Mouse (Mus musculus): ENCODE measurements around the gene Rnasek.
A peak's percentile ranks its signal among the peaks of the same experiment; 100 is the strongest.

The Rnasek gene

GRCm38 (mm10) chr11:70236717-70237116 is 2.9 kb downstream of the Rnasek start:
- peak in 1 of 2 experiments; percentile 48 for DNase-seq (ENCODE audit: low spot score in 2 of 2)

- no peak for DNase-seq (ENCODE audit: low spot score in 2 of 2)
Observed at GRCm38 (mm10) chr11:70235254-70235900, 4.3 kb downstream of the Rnasek start.

- DNase-seq (ENCODE audit: low spot score in 2 of 2) = no peak
Observed at GRCm38 (mm10) chr11:70234497-70234896, 5.1 kb downstream of the Rnasek start.

GRCm38 (mm10) chr11:70234037-70234436 is 5.6 kb downstream of the Rnasek start:
- peak in 1 of 2 experiments; percentile 68 for DNase-seq (ENCODE audit: low spot score in 2 of 2)

GRCm38 (mm10) chr11:70233016-70233415 is 6.6 kb downstream of the Rnasek start:
- DNase-seq (ENCODE audit: low spot score in 2 of 2) = no peak

- DNase-seq (ENCODE audit: low spot score in 2 of 2) = peak; percentile 68 to 69
Observed at GRCm38 (mm10) chr11:70232546-70232945, 7.1 kb downstream of the Rnasek start.

GRCm38 (mm10) chr11:70230239-70230727 is 9.4 kb downstream of the Rnasek start:
- peak; percentile 87 to 92 for DNase-seq (ENCODE audit: low spot score in 2 of 2)

- peak in 1 of 2 experiments; percentile 75 for DNase-seq (ENCODE audit: low spot score in 2 of 2)
Observed at GRCm38 (mm10) chr11:70229260-70230010, 10.2 kb downstream of the Rnasek start, which contains the start of gene Bcl6b. TSS of gene Bcl6b (minus strand) at chr11:70229798.

GRCm38 (mm10) chr11:70228828-70229227 is 10.8 kb downstream of the Rnasek start:
- DNase-seq (ENCODE audit: low spot score in 2 of 2) = peak; percentile 86 to 87

- DNase-seq (ENCODE audit: low spot score in 2 of 2) = no peak
Observed at GRCm38 (mm10) chr11:70227661-70228245, 11.9 kb downstream of the Rnasek start.

- no peak for DNase-seq (ENCODE audit: low spot score in 2 of 2)
Observed at GRCm38 (mm10) chr11:70227126-70227525, 12.5 kb downstream of the Rnasek start.

GRCm38 (mm10) chr11:70226602-70226890 is 13.1 kb downstream of the Rnasek start:
- DNase-seq (ENCODE audit: low spot score in 2 of 2) = no peak

GRCm38 (mm10) chr11:70225798-70226601 is 13.6 kb downstream of the Rnasek start:
- peak in 1 of 2 experiments; percentile 23 for DNase-seq (ENCODE audit: low spot score in 2 of 2)

GRCm38 (mm10) chr11:70223724-70224123 is 15.9 kb downstream of the Rnasek start:
- DNase-seq (ENCODE audit: low spot score in 2 of 2) = peak; percentile 76 to 89

GRCm38 (mm10) chr11:70221603-70222500 is 17.8 kb downstream of the Rnasek start:
- peak; percentile 68 to 82 for DNase-seq (ENCODE audit: low spot score in 2 of 2)

- DNase-seq (ENCODE audit: low spot score in 2 of 2) = peak; percentile 95 to 97
Observed at GRCm38 (mm10) chr11:70220731-70221602, 18.7 kb downstream of the Rnasek start, which contains the start of gene Slc16a13. TSS of gene Slc16a13 (minus strand) at chr11:70221064.

GRCm38 (mm10) chr11:70220323-70220722 is 19.3 kb downstream of the Rnasek start:
- no peak for DNase-seq (ENCODE audit: low spot score in 2 of 2)

GRCm38 (mm10) chr11:70219873-70220272 is 19.8 kb downstream of the Rnasek start:
- no peak for DNase-seq (ENCODE audit: low spot score in 2 of 2)

GRCm38 (mm10) chr11:70218741-70219470 is 20.7 kb downstream of the Rnasek start:
- no peak for DNase-seq (ENCODE audit: low spot score in 2 of 2)
